Mouse (Mus musculus): Measurements from ENCODE around the gene AI481877. TPM values are rescaled to one million over a fixed set of nuclear protein-coding genes. Genes with fewer than 3 reads are reported as not detected.

AI481877 gene
- total and polyA plus RNA-seq, 3 experiments, result not detected

DNA sequence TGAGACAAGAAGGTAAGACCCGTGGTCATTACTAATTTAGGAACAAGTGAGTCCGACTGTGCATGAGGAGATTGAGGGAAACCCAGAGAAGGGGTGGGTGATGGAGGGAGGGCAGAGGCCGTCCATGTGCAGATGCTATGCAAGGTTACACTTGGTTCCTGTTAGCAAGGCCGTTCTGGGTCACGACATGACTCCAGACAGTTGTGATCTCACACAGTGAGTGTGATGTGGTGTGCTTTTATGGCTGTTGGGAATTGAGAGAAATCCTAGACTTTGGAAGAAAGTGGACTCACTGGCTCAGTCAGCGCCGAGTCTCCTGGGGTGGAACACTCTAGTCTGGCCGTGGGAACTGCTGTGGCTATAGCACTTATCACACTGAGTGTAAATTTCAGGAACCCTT, 132.6 kb downstream of the AI481877 start:
- dilution Hi-C loops (cut with MboI; ENCODE audit: extremely low pct_ligation_motif_present, extremely low pct_unique_long_range_greater_than_20kb, low sequenced_read_pairs) (no loop called here), in situ Hi-C loops (cut with MboI; ENCODE audit: low pct_ligation_motif_present, low pct_unique_long_range_greater_than_20kb, low sequenced_read_pairs) (no loop called here)
- Histone ChIP-seq H3K36me3 (replicated peaks in 1 of 2; ENCODE audit: control insufficient read depth in 1 of 2, insufficient read depth in 1 of 2, low read length in 1 of 2) (peaks cover 0 to under 1% of the 10 kb centered on the region in 2 experiments), H3K9ac (ENCODE audit: insufficient read depth, low read depth) (no peak overlapping the region), H3K4me3 (replicated peaks in 1 of 3; ENCODE audit: low read depth in 2 of 3, low read length in 2 of 3, poor library complexity in 1 of 3) (no peak overlapping the region), H3K79me2 (replicated peaks; ENCODE audit: control insufficient read depth, extremely low read depth, insufficient read depth, poor library complexity, severe bottlenecking) (peaks cover 18% of the 10 kb centered on the region), H3K9me3 (replicated peaks; ENCODE audit: low read length) (no peaks in the 10 kb centered on the region), H3K4me1 (ENCODE audit: control insufficient read depth in 1 of 2, insufficient read depth in 2 of 2) (peaks cover 18 to 69% of the 10 kb centered on the region in 2 experiments), H3K4me2 (ENCODE audit: insufficient read depth, low read depth, poor library complexity, severe bottlenecking) (peak overlapping the region; percentile 7; the same call in 1 of the 2 replicates), H3K27ac (ENCODE audit: insufficient read depth, low read depth) (no peak overlapping the region), H3K27me3 (replicated peaks) (no peaks in the 10 kb centered on the region)
- no peak for TF ChIP-seq IRF4 (IDR thresholded peaks at IDR 0.05; ENCODE audit: low read depth, low read length)
- TF ChIP-seq JUN (IDR thresholded peaks at IDR 0.05; ENCODE audit: insufficient read depth, low read depth, low read length), result no peak
- no peak for TF ChIP-seq UBTF (IDR thresholded peaks at IDR 0.05; ENCODE audit: low read depth, low read length)
- no peak for TF ChIP-seq USF2 (conservative IDR thresholded peaks at IDR 0.05; ENCODE audit: low read depth, low read length)
- TF ChIP-seq TBP (conservative IDR thresholded peaks at IDR 0.05; ENCODE audit: low read depth, low read length), result no peak
- TF ChIP-seq USF1 (IDR thresholded peaks at IDR 0.05; ENCODE audit: low read depth, low read length), result no peak
- no peak for TF ChIP-seq ZMIZ1 (IDR thresholded peaks at IDR 0.05; ENCODE audit: low read depth, low read length)
- TF ChIP-seq MEF2A (IDR thresholded peaks at IDR 0.05; ENCODE audit: borderline replicate concordance, low read depth, low read length), result no peak
- no peak for TF ChIP-seq MAFK (IDR thresholded peaks at IDR 0.05; ENCODE audit: insufficient replicate concordance, low read length)
- TF ChIP-seq ZKSCAN1 (IDR thresholded peaks at IDR 0.05; ENCODE audit: borderline replicate concordance, low read depth, low read length), result no peak
- no peak for TF ChIP-seq TCF12 (IDR thresholded peaks at IDR 0.05; ENCODE audit: low read depth, low read length)
- DNase-seq (ENCODE audit: extremely low read depth), result no peak

DNA sequence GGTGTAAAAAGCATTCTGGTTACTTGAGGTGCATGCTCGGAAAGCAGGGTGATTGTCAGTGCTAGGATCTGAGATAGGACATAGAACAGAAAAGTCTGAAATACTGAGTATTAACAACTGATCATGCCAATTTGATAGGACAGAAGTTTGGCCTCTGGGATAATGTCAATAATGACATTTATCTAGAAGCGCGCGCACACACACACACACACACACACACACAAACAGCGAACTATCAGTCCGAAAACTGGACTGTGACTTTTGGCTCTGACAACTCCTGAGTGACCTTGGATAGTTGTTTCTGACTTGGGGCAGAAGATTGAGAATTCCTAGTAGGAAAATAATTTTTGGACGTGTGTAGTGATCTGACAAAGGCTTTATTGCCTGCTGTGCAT, 135.0 kb downstream of the AI481877 start:
- H3K4me1 ChIP-seq (ENCODE audit: control insufficient read depth in 1 of 2, insufficient read depth in 2 of 2), result peaks cover 15 to 56% of the 10 kb centered on the region in 2 experiments
- peak overlapping the region; percentile 92 for H3K9ac ChIP-seq (ENCODE audit: insufficient read depth, low read depth)
- dilution Hi-C loops (cut with MboI; ENCODE audit: extremely low pct_ligation_motif_present, extremely low pct_unique_long_range_greater_than_20kb, low sequenced_read_pairs) (no loop called here), in situ Hi-C loops (cut with MboI; ENCODE audit: low pct_ligation_motif_present, low pct_unique_long_range_greater_than_20kb, low sequenced_read_pairs) (no loop called here)
- H3K9me3 ChIP-seq (replicated peaks; ENCODE audit: low read length), result no peaks in the 10 kb centered on the region
- H3K4me3 ChIP-seq (replicated peaks in 1 of 3; ENCODE audit: low read depth in 2 of 3, low read length in 2 of 3, poor library complexity in 1 of 3), result peak overlapping the region; percentile 79 to 96 (median 93)
- H3K36me3 ChIP-seq (replicated peaks in 1 of 2; ENCODE audit: control insufficient read depth in 1 of 2, insufficient read depth in 1 of 2, low read length in 1 of 2), result no peaks in the 10 kb centered on the region
- TF ChIP-seq JUND (conservative IDR thresholded peaks at IDR 0.05; ENCODE audit: low read depth, low read length) (no peak), ETS1 (conservative IDR thresholded peaks at IDR 0.05; ENCODE audit: low read depth, low read length) (no peak), JUN (IDR thresholded peaks at IDR 0.05; ENCODE audit: insufficient read depth, low read depth, low read length) (no peak), MAZ (IDR thresholded peaks at IDR 0.05; ENCODE audit: low read depth, low read length) (no peak)
- no peak for DNase-seq (ENCODE audit: extremely low read depth)
- peak overlapping the region; percentile 79 for H3K4me2 ChIP-seq (ENCODE audit: insufficient read depth, low read depth, poor library complexity, severe bottlenecking)
- H3K27ac ChIP-seq (ENCODE audit: insufficient read depth, low read depth), result no peak overlapping the region
- H3K27me3 ChIP-seq (replicated peaks), result no peaks in the 10 kb centered on the region
- peaks cover 13% of the 10 kb centered on the region for H3K79me2 ChIP-seq (replicated peaks; ENCODE audit: control insufficient read depth, extremely low read depth, insufficient read depth, poor library complexity, severe bottlenecking)

All from CH12.LX (cell line).